Mouse (Mus musculus) CH12.LX (cell line): ENCODE data around the gene Brdt. TPM values are rescaled to one million over a fixed set of nuclear protein-coding genes. Genes with fewer than 3 reads are reported as not detected.
A peak's percentile ranks its signal among the peaks of the same experiment; 100 is the strongest.

Experiments used
- DNase-seq: peaks from one replicate; pipeline ENCODE4 v3.0.0-alpha.2; 2013; ENCODE audit errors: extremely low read depth
- H3K27ac ChIP-seq: 2 replicates; pipeline ENCODE4 v1.5.1; 2012; ENCODE audit warnings: low read depth, mild to moderate bottlenecking, control low read depth, moderate library complexity; ENCODE audit not compliant: insufficient read depth
- H3K27me3 ChIP-seq: replicated peaks from 2 replicates; pipeline ENCODE3; 2012; ENCODE audit warnings: inconsistent platforms
- H3K36me3 ChIP-seq, 2 experiments: replicated peaks in 1 of 2; 2 replicates each; pipeline versions ENCODE3 to v1.6.1; 2012; ENCODE audit warnings: inconsistent platforms in 1 of 2, low read length in 1 of 2, mild to moderate bottlenecking in 1 of 2, mixed read lengths in 1 of 2, moderate library complexity in 1 of 2; ENCODE audit not compliant: control insufficient read depth in 1 of 2, insufficient read depth in 1 of 2
- H3K4me1 ChIP-seq, 2 experiments: 2 replicates each; pipeline ENCODE4 v1.6.1; 2012; ENCODE audit warnings: inconsistent platforms in 1 of 2, moderate library complexity in 1 of 2; ENCODE audit not compliant: insufficient read depth in 2 of 2, control insufficient read depth in 1 of 2
- H3K4me2 ChIP-seq: 2 replicates; pipeline ENCODE4 v1.6.1; 2012; ENCODE audit warnings: low read depth, mild to moderate bottlenecking, control low read depth; ENCODE audit not compliant: poor library complexity, insufficient read depth, severe bottlenecking
- H3K4me3 ChIP-seq, 3 experiments: fragments of 150-350 bp in 1 of 3; sonication (generic) in 1 of 3; replicated peaks in 1 of 3; 2 replicates each; pipeline versions ENCODE3 to v1.5.1; 2011 to 2012; ENCODE audit warnings: low read depth in 2 of 3, low read length in 2 of 3, mild to moderate bottlenecking in 2 of 3, moderate library complexity in 2 of 3, control low read depth in 1 of 3, improper control_type of control experiment in 1 of 3, inconsistent platforms in 1 of 3, mixed read lengths in 1 of 3; ENCODE audit not compliant: poor library complexity in 1 of 3
- H3K79me2 ChIP-seq: replicated peaks from 2 replicates; pipeline ENCODE4 v1.6.1; 2012; ENCODE audit warnings: mild to moderate bottlenecking, moderate library complexity; ENCODE audit not compliant: control insufficient read depth, poor library complexity, insufficient read depth, severe bottlenecking; ENCODE audit errors: extremely low read depth
- H3K9ac ChIP-seq: 2 replicates; pipeline ENCODE4 v1.6.1; 2012; ENCODE audit warnings: low read depth, mild to moderate bottlenecking, control low read depth, moderate library complexity; ENCODE audit not compliant: insufficient read depth
- H3K9me3 ChIP-seq: replicated peaks from 2 replicates; pipeline ENCODE3; 2012; ENCODE audit warnings: low read length, inconsistent platforms, mixed read lengths
- CHD1 ChIP-seq: IDR thresholded peaks from 2 replicates; pipeline ENCODE4 v1.6.1; 2012; ENCODE audit warnings: low read depth, low read length, improper control_type of control experiment, inconsistent platforms
- CHD2 ChIP-seq: IDR thresholded peaks from 2 replicates; pipeline ENCODE4 v1.6.1; 2011; ENCODE audit warnings: low read length, improper control_type of control experiment
- CTCF ChIP-seq, 2 experiments: IDR thresholded peaks in 1 of 2; conservative IDR thresholded peaks in 1 of 2; 2 replicates each; pipeline ENCODE4 v1.5.1; 2011 to 2012; ENCODE audit warnings: low read depth in 2 of 2, low read length in 2 of 2, improper control_type of control experiment in 1 of 2, inconsistent platforms in 1 of 2, mild to moderate bottlenecking in 1 of 2, moderate library complexity in 1 of 2
- ELF1 ChIP-seq: IDR thresholded peaks from 2 replicates; pipeline ENCODE4 v1.6.1; 2014; ENCODE audit warnings: low read depth, mild to moderate bottlenecking, inconsistent platforms, low read length, improper control_type of control experiment
- ETS1 ChIP-seq: conservative IDR thresholded peaks from 2 replicates; pipeline ENCODE4 v1.6.1; 2012; ENCODE audit warnings: low read depth, mild to moderate bottlenecking, inconsistent platforms, low read length, improper control_type of control experiment, moderate library complexity
- HCFC1 ChIP-seq: IDR thresholded peaks from 2 replicates; pipeline ENCODE4 v1.6.1; 2012; ENCODE audit warnings: low read depth, mild to moderate bottlenecking, inconsistent platforms, low read length, improper control_type of control experiment
- IRF4 ChIP-seq: IDR thresholded peaks from 2 replicates; pipeline ENCODE4 v1.6.1; 2014; ENCODE audit warnings: low read depth, mild to moderate bottlenecking, inconsistent platforms, low read length, improper control_type of control experiment
- JUND ChIP-seq: conservative IDR thresholded peaks from 2 replicates; pipeline ENCODE4 v1.6.1; 2011; ENCODE audit warnings: low read depth, low read length, improper control_type of control experiment
- MAZ ChIP-seq: IDR thresholded peaks from 2 replicates; pipeline ENCODE4 v1.6.1; 2012; ENCODE audit warnings: low read depth, mild to moderate bottlenecking, inconsistent platforms, low read length, improper control_type of control experiment, moderate library complexity
- MEF2A ChIP-seq: IDR thresholded peaks from 2 replicates; pipeline ENCODE4 v1.6.1; 2014; ENCODE audit warnings: low read depth, mild to moderate bottlenecking, inconsistent platforms, low read length, improper control_type of control experiment, borderline replicate concordance
- NELFE ChIP-seq: IDR thresholded peaks from 2 replicates; pipeline ENCODE4 v1.6.1; 2011; ENCODE audit warnings: low read depth, low read length, improper control_type of control experiment
- POLR2AphosphoS2 ChIP-seq: IDR thresholded peaks from 2 replicates; pipeline ENCODE4 v1.6.1; 2011; ENCODE audit warnings: low read depth, low read length, improper control_type of control experiment
- SIN3A ChIP-seq: IDR thresholded peaks from 2 replicates; pipeline ENCODE4 v1.6.1; 2012; ENCODE audit warnings: low read length, improper control_type of control experiment, inconsistent platforms
- SMC3 ChIP-seq: IDR thresholded peaks from 2 replicates; pipeline ENCODE4 v1.6.1; 2011; ENCODE audit warnings: low read depth, low read length, improper control_type of control experiment
- TCF12 ChIP-seq: IDR thresholded peaks from 2 replicates; pipeline ENCODE4 v1.6.1; 2014; ENCODE audit warnings: low read depth, mild to moderate bottlenecking, inconsistent platforms, low read length, improper control_type of control experiment
- UBTF ChIP-seq: IDR thresholded peaks from 2 replicates; pipeline ENCODE4 v1.6.1; 2012; ENCODE audit warnings: low read depth, mild to moderate bottlenecking, inconsistent platforms, low read length, improper control_type of control experiment, moderate library complexity
- USF1 ChIP-seq: IDR thresholded peaks from 2 replicates; pipeline ENCODE4 v1.6.1; 2014; ENCODE audit warnings: low read depth, mild to moderate bottlenecking, inconsistent platforms, low read length, improper control_type of control experiment
- ZKSCAN1 ChIP-seq: IDR thresholded peaks from 2 replicates; pipeline ENCODE4 v1.6.1; 2012; ENCODE audit warnings: low read depth, inconsistent platforms, low read length, improper control_type of control experiment, borderline replicate concordance
- ZMIZ1 ChIP-seq: IDR thresholded peaks from 2 replicates; pipeline ENCODE4 v1.6.1; 2012; ENCODE audit warnings: low read depth, mild to moderate bottlenecking, inconsistent platforms, low read length, improper control_type of control experiment
- ZNF384 ChIP-seq: IDR thresholded peaks from 2 replicates; pipeline ENCODE4 v1.6.1; 2012; ENCODE audit warnings: low read depth, low read length, improper control_type of control experiment, inconsistent platforms
- dilution Hi-C: fragments of 300-500 bp; cut with MboI; formaldehyde crosslinking; loops from 2 replicates; pipeline ENCODE4 v1.14.3; 2020; ENCODE audit warnings: low sequenced_read_pairs; ENCODE audit not compliant: extremely low pct_unique_long_range_greater_than_20kb, extremely low pct_ligation_motif_present
- in situ Hi-C: fragments of 300-500 bp; cut with MboI; formaldehyde crosslinking; loops from 3 replicates; pipeline ENCODE4 v1.14.3; 2019; ENCODE audit warnings: low sequenced_read_pairs, low pct_ligation_motif_present, low pct_unique_long_range_greater_than_20kb, mixed read lengths
- polyA plus RNA-seq: library from polyadenylated mRNA; unstranded; fragments of >175 nt; gene quantifications from 2 replicates; pipeline ENCODE4 v1.2.1, GENCODE M21; 2012; ENCODE audit warnings: low read depth; ENCODE audit not compliant: insufficient read length
- total RNA-seq, 2 experiments: library from RNA; depleted of rRNA; stranded (reverse); fragments of 300-350 nt in 1 of 2; fragments of >200 nt in 1 of 2; gene quantifications; 2 replicates each; pipeline ENCODE4 v1.2.3; 2012 to 2014

Gene Brdt
- total and polyA plus RNA-seq, 3 experiments: 0.56 to 0.98 (median 0.59) TPM

DNA sequence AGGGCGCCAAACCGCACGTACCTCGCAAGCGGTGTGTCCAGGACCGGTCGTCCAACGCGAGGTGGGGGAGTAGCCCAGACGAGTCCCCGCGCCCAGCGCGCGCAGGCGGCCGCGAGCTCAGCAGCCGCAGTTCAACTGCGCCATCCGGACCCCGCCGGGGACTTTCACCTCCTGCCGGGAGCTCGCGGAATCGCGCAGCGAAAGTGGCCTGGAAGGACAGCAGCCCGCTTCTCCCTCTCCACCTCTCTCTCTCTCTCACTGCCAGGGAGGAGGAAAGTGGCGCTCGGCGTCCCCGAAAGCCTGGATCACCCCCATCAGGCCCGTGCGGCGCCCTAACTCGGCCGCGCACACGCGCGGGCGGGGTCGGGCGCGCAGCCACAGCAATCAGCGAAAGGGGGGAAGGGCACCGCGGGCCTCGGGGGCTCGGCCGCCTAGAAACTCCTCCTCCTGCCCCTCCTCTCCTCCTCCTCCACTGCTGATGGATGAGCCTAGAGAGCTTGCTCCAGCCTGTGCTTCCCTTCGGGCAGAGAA lies 41.7 kb upstream of the Brdt start, which contains the start of gene Tgfbr3:
Tgfbr3 (minus strand) TSS at position 396 of the 531 bp plus-strand sequence.
- Histone ChIP-seq H3K9ac (0 out of 2 replicates have a peak within 1 kb of the TSS, but pooled peaks have one; percentile 34), H3K9me3 (peaks cover 8% of the 10 kb centered on the region), H3K79me2 (no peaks in the 10 kb centered on the region), H3K4me2 (peak within 1 kb of the TSS; percentile 71), H3K27me3 (no peaks in the 10 kb centered on the region), H3K4me1 (peaks cover 0 to 3% of the 10 kb centered on the region in 2 experiments; a peak in 1 of 4 replicates), H3K4me3 (peak within 1 kb of the TSS; percentile 13 to 65 (median 41)), H3K36me3 (no peaks in the 10 kb centered on the region), H3K27ac (no peak within 1 kb of the TSS)
- in situ Hi-C loops: loop anchor here (10.0 kb wide), 1 partner anchor 294 kb away; no protein-coding TSS in a partner anchor
- no peak for DNase-seq
- dilution Hi-C loops: no loop called here
- no peak for TF ChIP-seq TCF12
- 0 out of 2 replicates have a peak, but pooled peaks have one; percentile 7 for TF ChIP-seq SMC3
- no peak for TF ChIP-seq IRF4
- peak in 1 of 2 experiments; percentile 23; a peak in 2 of 4 replicates for TF ChIP-seq CTCF (conservative IDR thresholded peaks at IDR 0.05 in 1 of 2, IDR thresholded peaks at IDR 0.05 in 1 of 2; ENCODE audit: low read depth in 2 of 2, low read length in 2 of 2)
- TF ChIP-seq SIN3A: no peak
- TF ChIP-seq UBTF: 0 out of 2 replicates have a peak, but pooled peaks have one; percentile 50

DNA sequence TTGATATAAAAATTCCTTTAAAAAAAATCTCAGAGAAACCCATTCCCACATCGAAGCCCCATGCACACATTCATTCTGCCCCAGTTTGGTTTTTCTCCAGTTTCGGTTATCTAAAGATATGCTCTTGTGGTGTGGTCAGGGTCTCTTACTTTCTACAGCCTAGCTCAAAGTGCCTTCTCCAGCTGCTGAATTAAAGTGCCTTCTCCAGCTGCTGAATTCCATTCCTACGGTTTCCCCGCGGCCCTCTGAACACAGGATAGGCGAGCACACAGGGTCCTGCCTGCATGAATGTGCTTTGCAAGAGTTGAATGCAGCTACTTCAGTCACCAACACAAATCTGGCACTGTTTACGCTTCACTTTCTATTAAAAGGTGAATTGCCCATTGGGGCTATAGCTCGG lies 41.0 kb upstream of the Brdt start:
- H3K4me1 ChIP-seq: peaks cover 0 to 3% of the 10 kb centered on the region in 2 experiments; a peak in 1 of 4 replicates
- no peak for DNase-seq
- H3K27me3 ChIP-seq: no peaks in the 10 kb centered on the region
- no peaks in the 10 kb centered on the region for H3K36me3 ChIP-seq
- no peak overlapping the region for H3K4me3 ChIP-seq
- no peak for TF ChIP-seq ZKSCAN1
- no peak for TF ChIP-seq SMC3
- TF ChIP-seq, all 38 proteins: peak for 0
- Histone ChIP-seq H3K27ac (no peak overlapping the region), H3K9me3 (peaks cover 8% of the 10 kb centered on the region), H3K9ac (no peak overlapping the region), H3K4me2 (no peak overlapping the region), H3K79me2 (no peaks in the 10 kb centered on the region)
- dilution Hi-C loops: no loop called here
- in situ Hi-C loops: loop anchor here (10.0 kb wide), 1 partner anchor 295 kb away; no protein-coding TSS in a partner anchor

DNA sequence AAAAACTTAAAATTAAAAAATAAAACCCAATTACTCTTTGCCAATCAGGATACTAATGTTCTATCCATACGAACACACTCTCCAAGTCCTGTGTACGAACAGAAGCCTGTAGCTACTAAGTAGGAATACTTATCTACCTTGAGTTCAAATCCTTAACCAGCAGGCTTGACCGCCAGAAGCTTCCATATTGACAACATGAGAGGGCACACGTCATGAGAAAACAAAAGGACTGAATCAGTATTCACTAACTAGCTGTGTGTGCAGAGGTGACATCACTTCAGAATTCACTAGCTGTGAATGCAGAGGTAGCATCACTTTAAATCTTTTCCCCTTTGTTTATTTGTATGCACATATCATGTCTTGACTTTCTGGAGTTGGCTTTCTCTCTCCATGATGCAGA lies 36.9 kb upstream of the Brdt start:
- dilution Hi-C loops (no loop called here), in situ Hi-C loops (no loop called here)
- Histone ChIP-seq H3K27ac (no peak overlapping the region), H3K4me1 (no peaks in the 10 kb centered on the region; a peak in 1 of 4 replicates), H3K36me3 (no peaks in the 10 kb centered on the region), H3K9ac (no peak overlapping the region), H3K4me3 (no peak overlapping the region), H3K4me2 (no peak overlapping the region), H3K9me3 (peaks cover 1% of the 10 kb centered on the region), H3K27me3 (no peaks in the 10 kb centered on the region), H3K79me2 (no peaks in the 10 kb centered on the region)
- DNase-seq: no peak
- TF ChIP-seq CHD1 (no peak), MEF2A (no peak), CTCF (conservative IDR thresholded peaks at IDR 0.05 in 1 of 2, IDR thresholded peaks at IDR 0.05 in 1 of 2; ENCODE audit: low read depth in 2 of 2, low read length in 2 of 2) (no peak), SMC3 (no peak), USF1 (no peak), POLR2AphosphoS2 (no peak), HCFC1 (no peak), ZNF384 (no peak), ETS1 (no peak), CHD2 (no peak), UBTF (no peak), NELFE (no peak), TCF12 (no peak), SIN3A (no peak), ZKSCAN1 (no peak), ELF1 (no peak), ZMIZ1 (no peak), MAZ (no peak), JUND (no peak)
